Mouse (Mus musculus): ENCODE results near the gene Btbd9.

DNA sequence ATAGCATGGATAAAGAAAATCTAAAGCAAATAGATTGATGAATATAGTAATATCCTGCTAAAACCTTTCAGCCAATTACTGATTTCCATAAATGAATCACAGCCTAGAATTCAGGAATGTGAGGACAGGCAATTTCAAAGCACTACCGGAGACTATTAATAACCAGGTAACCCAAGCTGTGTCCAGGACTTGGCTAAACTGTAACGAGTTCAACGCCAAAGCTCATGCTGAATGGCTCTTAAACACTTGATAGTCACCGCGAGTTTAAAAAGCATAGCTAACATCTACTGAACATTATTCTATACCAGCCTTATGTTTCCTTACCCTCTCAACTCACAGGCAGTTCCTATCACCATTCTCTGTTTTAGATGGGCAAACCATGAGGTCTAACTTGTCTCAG lies 221.9 kb downstream of the Btbd9 start:
- TF ChIP-seq CTCF (IDR thresholded peaks at IDR 0.05; ENCODE audit: control insufficient read depth, insufficient read depth, insufficient read length) = no peak
- TF ChIP-seq MAX (IDR thresholded peaks at IDR 0.05) = no peak
- TF ChIP-seq MYOD1 (IDR thresholded peaks at IDR 0.05; ENCODE audit: control insufficient read depth, insufficient read length, low read depth) = no peak
- TF ChIP-seq MYOG (IDR thresholded peaks at IDR 0.05; ENCODE audit: control insufficient read depth, extremely low read depth, insufficient read length) = no peak
- TF ChIP-seq FOSL1 (IDR thresholded peaks at IDR 0.05; ENCODE audit: insufficient read depth, low read length, poor library complexity, severe bottlenecking) = no peak
- TF ChIP-seq USF1 (IDR thresholded peaks at IDR 0.05; ENCODE audit: low read depth) = no peak

Measured in C2C12 (cell line).